Mouse (Mus musculus) small intestine, adult 2 months (tissue): ENCODE measurements around the gene Ifnar2.

ENCODE experiments used
- CTCF ChIP-seq: fragments of 200-500 bp; IDR thresholded peaks from 2 replicates; pipeline ENCODE4 v1.5.1; 2012; ENCODE audit warnings: low read depth, mild to moderate bottlenecking, control low read depth, inconsistent platforms, low read length, moderate library complexity, mixed read lengths; ENCODE audit not compliant: insufficient replicate concordance, insufficient read length; ENCODE audit errors: extremely low read depth
- POLR2A ChIP-seq: fragments of 200-500 bp; IDR thresholded peaks from 2 replicates; pipeline ENCODE4 v1.6.1; 2012; ENCODE audit warnings: low read depth, mild to moderate bottlenecking, control low read depth, inconsistent platforms, low read length, moderate library complexity

- TF ChIP-seq POLR2A (no peak), CTCF (no peak)
Observed at GRCm38 (mm10) chr16:91452363-91452896, 79.8 kb downstream of the Ifnar2 start.
